Mouse (Mus musculus) liver, embryonic 15.5 days (tissue): ENCODE measurements around the gene Slc35b4. TPM values are rescaled to one million over a fixed set of nuclear protein-coding genes. Genes with fewer than 3 reads are reported as not detected.
A peak's percentile ranks its signal among the peaks of the same experiment; 100 is the strongest.

ENCODE experiments used
- ATAC-seq: fragments of 200-750 bp; cut with Nextera tagmentation; 2 replicates; pipeline ENCODE4 v1.8.0; 2017; ENCODE audit warnings: moderate number of reproducible peaks, mild to moderate bottlenecking, moderate library complexity; ENCODE audit not compliant: insufficient read depth
- H3K27ac ChIP-seq: fragments of 300-500 bp; sonication (generic); replicated peaks from 2 replicates; pipeline ENCODE4 v1.5.1; 2015; ENCODE audit warnings: mild to moderate bottlenecking, inconsistent platforms
- H3K27me3 ChIP-seq: fragments of 300-500 bp; sonication (generic); 2 replicates; pipeline ENCODE4 v1.6.1; 2015; ENCODE audit warnings: mild to moderate bottlenecking, inconsistent platforms
- H3K36me3 ChIP-seq: fragments of 300-500 bp; sonication (generic); replicated peaks from 2 replicates; pipeline ENCODE4 v1.6.1; 2015; ENCODE audit warnings: moderate library complexity, mild to moderate bottlenecking, inconsistent platforms
- H3K4me1 ChIP-seq: fragments of 300-500 bp; sonication (generic); replicated peaks from 2 replicates; pipeline ENCODE4 v1.6.1; 2015; ENCODE audit warnings: inconsistent platforms
- H3K4me2 ChIP-seq: fragments of 300-500 bp; sonication (generic); 2 replicates; pipeline ENCODE4 v1.6.1; 2015; ENCODE audit warnings: moderate library complexity, mild to moderate bottlenecking, inconsistent platforms
- H3K4me3 ChIP-seq: fragments of 300-500 bp; sonication (generic); replicated peaks from 2 replicates; pipeline ENCODE4 v1.5.1; 2015; ENCODE audit warnings: mild to moderate bottlenecking, inconsistent platforms
- H3K9ac ChIP-seq: fragments of 300-500 bp; sonication (generic); 2 replicates; pipeline ENCODE4 v1.6.1; 2015; ENCODE audit warnings: moderate library complexity, mild to moderate bottlenecking, inconsistent platforms
- H3K9me3 ChIP-seq: fragments of 300-500 bp; sonication (generic); replicated peaks from 2 replicates; pipeline ENCODE4 v1.6.1; 2016; ENCODE audit warnings: inconsistent platforms
- WGBS: fragments of 180-500 bp; shearing (Covaris S2); methylation state at CpG from one replicate; pipeline ENCODE4 v1.1.7; 2015; ENCODE audit warnings: mixed read lengths; ENCODE audit not compliant: insufficient replicate concordance; 5-methylcytosine and 5-hydroxymethylcytosine counted together
- polyA plus RNA-seq: library from polyadenylated mRNA; unstranded; fragments of >200 nt; fragmentation: Nextera tagmentation; extraction: Ambion mirVana; gene quantifications from 2 replicates; pipeline ENCODE4 v1.2.1, GENCODE M21; 2015

Gene Slc35b4
- polyA plus RNA-seq, 1 experiment from 2014 or later: 19.5 TPM

DNA sequence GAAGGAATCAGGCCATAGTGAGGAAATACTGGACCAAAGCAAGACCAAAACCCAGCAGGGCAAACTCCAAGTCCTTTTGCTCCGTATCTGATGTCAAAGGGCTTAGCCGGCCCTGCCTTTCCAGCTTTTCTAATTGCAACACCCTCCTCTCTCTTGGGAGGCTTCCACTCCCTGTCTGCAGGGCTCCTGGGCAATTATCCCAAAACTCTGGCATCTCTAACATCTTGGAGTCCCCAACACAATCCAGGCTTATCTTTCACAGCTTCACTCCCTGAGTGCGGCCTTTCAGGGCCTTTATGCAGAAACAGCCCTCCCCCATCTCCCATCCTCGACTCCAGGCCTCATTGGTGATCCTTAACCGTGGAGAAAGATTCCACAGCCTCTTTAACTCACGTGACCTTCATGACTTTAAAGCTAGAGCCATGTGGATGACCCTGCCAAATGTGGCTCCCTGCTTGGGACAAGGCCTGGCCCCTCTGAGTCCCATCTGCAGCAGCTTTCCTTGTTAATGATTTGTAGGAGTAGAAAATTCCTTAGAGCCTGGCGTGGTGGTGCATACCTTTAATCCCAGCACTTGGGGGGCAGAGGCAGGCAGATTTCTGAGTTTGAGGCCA, 11.2 kb upstream of the Slc35b4 start:
- no peak overlapping the region for H3K4me3 ChIP-seq
- ATAC-seq: no peak
- no peaks in the 10 kb centered on the region; the same call in 1 of the 2 replicates for H3K4me1 ChIP-seq
- no peak overlapping the region for H3K9ac ChIP-seq
- H3K9me3 ChIP-seq: no peaks in the 10 kb centered on the region
- H3K36me3 ChIP-seq: no peaks in the 10 kb centered on the region
- WGBS: 45% methylated on average over 7 of the region's 7 CpGs
- no peak overlapping the region for H3K4me2 ChIP-seq
- 0 out of 2 replicates have a peak overlapping the region, but pooled peaks have one; percentile 33 for H3K27ac ChIP-seq
- no peaks in the 10 kb centered on the region for H3K27me3 ChIP-seq

DNA sequence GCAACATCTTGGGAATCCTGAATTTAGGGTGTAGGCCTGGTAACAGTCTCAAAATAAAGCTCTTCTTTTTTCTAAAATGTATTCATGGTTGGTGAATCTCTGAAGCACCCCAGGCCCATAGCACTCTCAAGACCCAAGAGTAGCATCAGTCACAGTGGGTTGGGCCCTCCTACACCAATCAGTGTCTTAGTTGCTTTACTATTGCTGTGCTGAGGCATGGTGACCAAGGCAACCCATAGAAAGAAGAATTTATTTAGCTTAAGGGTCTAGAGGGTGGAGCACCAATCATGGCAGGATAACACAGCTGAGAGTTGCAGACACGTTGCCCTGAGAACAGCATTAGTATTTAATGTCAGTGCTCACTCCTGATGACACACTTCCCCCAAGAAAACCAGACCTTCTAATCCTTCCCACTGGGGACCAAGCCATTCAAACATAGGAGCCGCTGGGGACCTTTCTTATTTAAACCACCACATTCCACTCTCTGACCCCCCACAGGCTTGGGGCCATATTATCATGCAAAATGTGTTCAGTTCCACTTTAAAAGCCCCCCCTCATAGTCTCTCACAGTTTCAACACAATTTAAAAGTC, 10.5 kb upstream of the Slc35b4 start:
- peaks cover 3% of the 10 kb centered on the region; the same call in 1 of the 2 replicates for H3K4me1 ChIP-seq
- no peaks in the 10 kb centered on the region for H3K36me3 ChIP-seq
- H3K27ac ChIP-seq: no peak overlapping the region
- no peaks in the 10 kb centered on the region for H3K27me3 ChIP-seq
- H3K9ac ChIP-seq: no peak overlapping the region
- no peaks in the 10 kb centered on the region for H3K9me3 ChIP-seq
- no peak for ATAC-seq
- H3K4me2 ChIP-seq: no peak overlapping the region
- H3K4me3 ChIP-seq: no peak overlapping the region
- WGBS: 65% methylated on average over 2 of the region's 2 CpGs

DNA sequence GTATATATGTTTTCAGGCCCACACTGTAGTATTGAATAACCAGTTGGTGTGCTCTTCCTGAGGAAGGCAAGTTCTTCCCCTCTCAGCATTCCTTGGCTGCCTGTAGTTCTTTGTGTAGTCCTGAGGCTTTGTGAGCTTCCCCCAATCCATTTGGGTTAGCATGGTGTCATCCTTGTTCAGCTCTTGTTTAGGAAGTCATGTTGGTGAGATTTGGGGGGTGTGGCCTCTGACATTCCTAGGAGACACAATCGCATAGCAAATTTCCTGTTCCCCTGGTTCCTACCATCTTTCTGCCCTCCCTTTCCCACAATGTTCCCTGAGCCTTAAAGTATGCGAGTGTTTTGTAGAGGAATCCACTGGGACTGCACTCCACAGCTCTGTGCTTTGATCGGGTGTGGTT, 6.4 kb upstream of the Slc35b4 start:
- WGBS: 58% methylated on average over 3 of the region's 3 CpGs
- no peak overlapping the region for H3K4me2 ChIP-seq
- ATAC-seq: no peak

DNA sequence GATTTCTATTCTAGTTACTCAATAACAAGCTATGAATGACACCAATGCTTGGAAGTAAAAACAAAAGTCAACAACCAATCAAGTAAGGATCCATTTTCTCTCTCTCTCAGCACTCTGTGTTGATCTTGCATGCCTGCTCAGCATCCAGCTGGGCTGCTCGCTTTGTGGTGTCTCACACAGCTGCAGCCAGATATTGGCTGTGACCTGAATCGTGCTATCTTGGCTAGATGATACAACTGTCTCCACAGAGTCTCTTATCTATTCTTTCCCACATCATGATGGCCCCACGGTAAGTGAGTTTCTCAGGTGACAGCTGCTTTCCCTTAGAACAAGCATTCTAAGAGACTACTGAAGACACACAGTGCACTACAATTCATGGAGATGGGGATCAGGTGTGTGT, 5.0 kb upstream of the Slc35b4 start:
- Histone ChIP-seq H3K4me1 (peaks cover 21% of the 10 kb centered on the region), H3K4me2 (no peak overlapping the region), H3K36me3 (no peaks in the 10 kb centered on the region), H3K27me3 (no peaks in the 10 kb centered on the region), H3K9ac (no peak overlapping the region), H3K9me3 (no peaks in the 10 kb centered on the region), H3K4me3 (no peak overlapping the region), H3K27ac (no peak overlapping the region)
- WGBS: 19% methylated on average over 3 of the region's 3 CpGs
- no peak for ATAC-seq

More for the DNA sequence above, 6.4 kb upstream of the Slc35b4 start:
- no peak overlapping the region for H3K4me3 ChIP-seq
- H3K9me3 ChIP-seq: no peaks in the 10 kb centered on the region
- H3K27ac ChIP-seq: no peak overlapping the region
- no peak overlapping the region for H3K9ac ChIP-seq
- no peaks in the 10 kb centered on the region for H3K27me3 ChIP-seq
- peaks cover 11% of the 10 kb centered on the region for H3K4me1 ChIP-seq
- H3K36me3 ChIP-seq: no peaks in the 10 kb centered on the region

DNA sequence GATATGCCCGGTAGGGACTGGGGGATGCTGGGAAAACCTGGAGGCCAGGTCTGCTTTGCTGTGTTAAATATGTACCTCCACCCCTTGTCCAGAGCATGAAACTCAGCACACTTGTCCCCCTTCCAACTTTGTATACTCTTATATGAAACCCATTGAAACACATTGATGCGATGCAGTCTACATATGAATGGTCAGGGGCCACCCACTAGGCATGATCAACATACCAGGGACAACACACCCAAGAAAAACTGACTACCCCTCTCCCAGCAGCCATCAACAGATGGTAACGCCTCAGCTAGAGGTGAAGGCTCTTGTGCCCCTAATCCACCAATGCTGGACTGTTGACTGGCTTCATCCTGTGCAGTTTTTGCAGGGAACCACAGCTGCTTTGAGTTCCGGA, 3.0 kb upstream of the Slc35b4 start:
- peaks cover 30% of the 10 kb centered on the region for H3K4me1 ChIP-seq
- H3K4me3 ChIP-seq: no peak overlapping the region
- no peaks in the 10 kb centered on the region for H3K9me3 ChIP-seq
- no peaks in the 10 kb centered on the region for H3K36me3 ChIP-seq
- WGBS: 74% methylated on average over 4 of the region's 4 CpGs
- H3K27ac ChIP-seq: no peak overlapping the region
- no peaks in the 10 kb centered on the region for H3K27me3 ChIP-seq
- ATAC-seq: no peak
- no peak overlapping the region for H3K9ac ChIP-seq
- H3K4me2 ChIP-seq: peak overlapping the region; percentile 21

DNA sequence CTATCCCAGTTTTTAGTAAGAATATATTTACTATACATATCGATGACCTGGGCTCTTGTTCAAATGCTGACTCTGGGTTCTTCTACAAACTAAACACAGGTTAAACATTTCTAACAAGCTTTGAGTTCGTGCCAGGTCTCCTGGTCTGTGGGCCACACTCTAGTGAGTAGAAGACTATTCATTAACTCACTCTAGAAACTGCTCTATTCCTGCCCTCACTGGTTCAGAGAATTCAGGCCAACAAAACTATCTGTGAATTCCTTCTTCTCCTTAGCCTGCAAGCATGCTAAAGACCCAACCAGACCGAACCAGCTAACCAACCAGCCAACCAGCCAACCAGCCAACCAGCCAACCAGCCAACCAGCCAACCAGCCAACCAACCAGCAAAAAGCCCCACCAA, 2.1 kb upstream of the Slc35b4 start:
- H3K36me3 ChIP-seq: no peaks in the 10 kb centered on the region
- peak overlapping the region; percentile 36; the same call in 1 of the 2 replicates for H3K4me2 ChIP-seq
- H3K9ac ChIP-seq: no peak overlapping the region
- ATAC-seq: no peak
- no peaks in the 10 kb centered on the region for H3K27me3 ChIP-seq
- peak overlapping the region; percentile 66; the same call in 1 of the 2 replicates for H3K27ac ChIP-seq
- H3K9me3 ChIP-seq: no peaks in the 10 kb centered on the region
- H3K4me1 ChIP-seq: peaks cover 36% of the 10 kb centered on the region
- 64% methylated on average over 3 of the region's 3 CpGs for WGBS
- no peak overlapping the region for H3K4me3 ChIP-seq

DNA sequence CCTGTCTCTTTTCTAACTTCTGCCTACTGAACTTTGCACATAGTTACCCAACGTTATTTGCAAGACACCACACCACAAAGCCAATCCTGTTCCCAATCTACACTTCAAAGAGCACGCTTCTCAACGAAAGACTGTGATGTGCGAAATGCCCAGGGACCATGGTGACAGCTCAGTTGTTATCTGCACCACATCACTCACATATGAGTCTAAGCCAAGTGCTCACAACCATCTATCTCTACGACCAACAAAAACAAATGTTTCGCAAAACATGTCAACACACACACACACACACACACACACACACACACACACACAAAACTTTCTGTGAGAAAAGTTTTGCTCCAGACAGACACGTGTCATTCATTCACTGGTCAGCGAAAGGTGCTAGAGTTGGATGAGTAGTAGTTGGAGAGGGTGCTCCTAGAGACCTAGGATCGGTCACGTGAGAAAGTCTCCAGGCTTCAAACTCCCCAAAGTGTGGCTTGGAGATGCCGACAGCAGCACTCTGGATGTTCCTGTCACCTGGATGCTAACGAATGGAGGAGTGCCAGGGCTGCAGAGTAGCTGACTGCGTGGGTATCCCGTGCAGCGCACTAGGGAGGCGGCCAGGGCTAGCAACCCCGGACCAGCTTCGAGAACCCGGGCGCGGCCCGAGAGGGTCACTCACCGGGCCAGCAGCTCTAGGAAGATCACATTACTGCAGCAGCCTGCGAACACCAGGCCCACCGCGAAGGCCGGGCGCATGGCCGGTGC, 624 bp downstream of the Slc35b4 start:
- ATAC-seq: peak; percentile 75
- Histone ChIP-seq H3K9ac (peak overlapping the region; percentile 84), H3K36me3 (peaks cover 6% of the 10 kb centered on the region; the same call in 1 of the 2 replicates), H3K27ac (peak overlapping the region; percentile 89), H3K9me3 (no peaks in the 10 kb centered on the region), H3K4me3 (peak overlapping the region; percentile 86), H3K4me1 (peaks cover 26% of the 10 kb centered on the region), H3K4me2 (peak overlapping the region; percentile 86), H3K27me3 (no peaks in the 10 kb centered on the region)
- under 1% methylated on average over 29 of the region's 29 CpGs for WGBS

DNA sequence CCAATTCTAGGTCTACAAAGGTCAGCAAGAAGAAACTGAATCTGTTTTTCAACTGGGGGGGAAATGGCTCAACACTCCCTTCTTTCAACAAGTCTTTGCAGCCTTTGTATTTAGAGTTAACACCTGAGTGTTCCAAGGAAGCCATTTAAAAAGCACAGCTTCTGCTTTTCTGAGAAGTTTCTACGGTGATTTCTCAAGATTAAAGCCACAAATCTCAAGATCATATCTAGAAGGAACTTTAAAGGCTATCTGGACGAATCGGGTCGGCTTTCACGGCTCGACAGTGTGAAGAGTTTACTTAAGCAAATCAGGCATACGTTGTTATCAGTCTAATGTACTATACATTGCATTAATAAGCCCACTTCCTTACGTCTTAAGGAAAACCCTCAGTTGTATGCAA, 2.2 kb downstream of the Slc35b4 start:
- Histone ChIP-seq H3K4me2 (no peak overlapping the region), H3K4me3 (no peak overlapping the region), H3K27ac (no peak overlapping the region), H3K36me3 (peaks cover 9% of the 10 kb centered on the region), H3K4me1 (peaks cover 26% of the 10 kb centered on the region), H3K9me3 (no peaks in the 10 kb centered on the region), H3K9ac (no peak overlapping the region), H3K27me3 (no peaks in the 10 kb centered on the region)
- no peak for ATAC-seq
- 36% methylated on average over 8 of the region's 8 CpGs for WGBS

DNA sequence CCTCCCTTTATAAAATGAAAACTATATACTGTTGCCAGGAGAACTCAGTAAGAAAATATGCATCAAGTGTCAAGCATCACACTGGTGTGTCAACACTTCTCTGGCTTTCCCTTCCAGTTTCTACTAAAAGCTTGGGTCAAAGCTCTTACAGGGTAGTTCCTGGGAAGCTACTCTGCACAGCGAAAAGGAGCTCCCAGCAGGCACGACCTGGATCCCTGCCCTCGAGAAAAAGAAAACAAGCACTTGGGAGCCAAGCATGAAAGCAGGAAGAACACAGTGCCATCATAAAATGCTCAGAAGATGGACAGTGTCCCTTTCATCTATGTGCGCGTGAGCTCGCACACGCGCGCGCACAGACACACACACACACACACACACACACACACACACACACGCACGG, 3.7 kb downstream of the Slc35b4 start:
- no peak for ATAC-seq
- Histone ChIP-seq H3K4me3 (no peak overlapping the region), H3K4me2 (no peak overlapping the region), H3K36me3 (peaks cover 19% of the 10 kb centered on the region), H3K27me3 (no peaks in the 10 kb centered on the region), H3K27ac (no peak overlapping the region), H3K9ac (no peak overlapping the region), H3K9me3 (no peaks in the 10 kb centered on the region), H3K4me1 (peaks cover 24% of the 10 kb centered on the region)
- 84% methylated on average over 12 of the region's 12 CpGs for WGBS

DNA sequence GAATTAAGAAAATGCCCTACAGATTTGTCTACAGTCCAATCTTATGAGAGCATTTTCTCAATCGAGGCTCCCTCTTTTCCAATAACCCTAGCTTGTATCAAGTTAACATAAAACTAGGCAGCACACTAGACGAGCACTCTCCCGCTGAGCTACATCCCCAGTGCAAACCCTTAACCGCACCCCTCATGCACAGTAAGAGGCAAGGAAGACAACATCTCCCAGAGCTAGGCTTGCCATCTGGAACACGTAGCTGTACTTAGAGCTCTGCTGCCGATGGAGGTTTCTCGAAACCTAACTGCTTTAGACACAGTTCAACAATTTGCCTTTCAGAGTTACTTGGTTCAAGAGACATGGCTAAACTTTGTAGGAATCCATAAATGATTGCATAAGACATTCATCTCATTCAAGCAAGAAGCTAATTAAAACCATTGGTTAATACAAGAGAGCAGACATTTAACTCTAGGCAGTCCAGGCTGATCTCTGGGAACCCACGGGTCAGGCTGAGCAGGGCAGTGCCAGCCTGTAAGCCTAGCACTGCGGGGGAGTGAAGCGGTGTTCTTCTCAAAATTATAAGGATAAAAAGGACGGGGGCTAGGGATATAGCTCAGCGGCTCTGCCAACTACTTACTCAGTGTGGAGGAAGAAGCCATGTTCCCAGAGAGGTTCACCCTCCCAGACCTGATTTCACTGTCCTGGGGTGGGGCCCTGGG, 5.0 kb downstream of the Slc35b4 start:
- Histone ChIP-seq H3K27me3 (no peaks in the 10 kb centered on the region), H3K4me3 (no peak overlapping the region), H3K27ac (no peak overlapping the region), H3K36me3 (peaks cover 26% of the 10 kb centered on the region), H3K9me3 (no peaks in the 10 kb centered on the region), H3K4me1 (peaks cover 15% of the 10 kb centered on the region), H3K9ac (no peak overlapping the region), H3K4me2 (no peak overlapping the region)
- 85% methylated on average over 12 of the region's 12 CpGs for WGBS
- no peak for ATAC-seq
